In the genomic region with DNA sequence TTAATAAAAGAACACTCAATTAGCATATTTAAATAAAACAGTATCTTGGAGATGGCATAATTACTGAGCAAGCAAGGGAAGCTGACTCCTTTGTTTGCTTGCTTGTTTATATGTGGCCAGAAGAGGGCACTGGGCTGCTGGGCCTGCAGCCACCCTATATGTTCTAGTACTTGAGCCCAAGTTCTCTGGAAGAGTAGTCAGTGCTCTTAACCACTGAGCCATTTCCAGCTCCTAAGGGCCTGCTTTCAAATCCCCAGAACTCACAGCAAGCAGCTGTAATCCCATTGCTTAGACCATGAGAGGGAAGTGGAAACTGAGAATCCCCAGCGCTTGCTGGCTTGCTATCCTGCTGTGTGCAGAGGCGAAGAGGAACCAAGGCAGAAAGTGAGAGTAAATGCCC, we compare ENCODE assay signal across 11 mouse cellular contexts. TPM values are rescaled to one million over a fixed set of nuclear protein-coding genes. Genes with fewer than 3 reads are reported as not detected.
DNase-seq lines count a peak whose midpoint lies in the region; ATAC-seq and TF ChIP-seq lines count a peak whose summit lies in the region.
"Had no signal": no experiment of that assay in that cellular context is flagged by ENCODE, and none has a peak within 500 bp of the region (broad histone marks: within the 10 kb centered on the region; RNA-seq: fewer than 3 reads in every experiment).

No protein-coding gene starts in this region.

- 76% methylated on average over 2 of the region's 2 CpGs for WGBS in lung, adult 2 months
- WGBS in bone marrow, adult 2 months, result 48% methylated on average over 2 of the region's 2 CpGs

- no peak overlapping the region for H3K4me3 ChIP-seq in lung, adult 2 months (replicated peaks; ENCODE audit: extremely low read depth, low read depth, low read length)
- H3K4me3 ChIP-seq in bone marrow, adult 2 months (replicated peaks; ENCODE audit: control insufficient read depth, low read depth, low read length), result no peak overlapping the region
- H3K4me3 ChIP-seq: lung, embryonic 15.5 days; neural tube, embryonic 15.5 days had no signal

- TF ChIP-seq POLR2A in lung, adult 2 months (IDR thresholded peaks at IDR 0.05; ENCODE audit: borderline replicate concordance, extremely low read depth, low read depth, low read length), result no peak
- TF ChIP-seq POLR2A in bone marrow, adult 2 months (IDR thresholded peaks at IDR 0.05; ENCODE audit: borderline replicate concordance, control insufficient read depth, low read depth, low read length), result no peak

- peak; percentile 56 for ATAC-seq in neutrophil, adult 5-6 weeks (ENCODE audit: extremely low read depth, insufficient number of reproducible peaks, low FRiP score, poor library complexity, severe bottlenecking)

- no peak overlapping the region for H3K27ac ChIP-seq in bone marrow, adult 2 months (ENCODE audit: control insufficient read depth, insufficient read depth, low read depth, low read length, poor library complexity)
- H3K27ac ChIP-seq: lung, embryonic 15.5 days; neural tube, embryonic 15.5 days had no signal

- H3K4me1 ChIP-seq in lung, adult 2 months (ENCODE audit: control insufficient read depth, insufficient read depth, low read length), result no peaks in the 10 kb centered on the region
- no peaks in the 10 kb centered on the region; the same call in 1 of the 2 replicates for H3K4me1 ChIP-seq in bone marrow, adult 2 months (ENCODE audit: control insufficient read depth, insufficient read depth, low read length)

- peak; percentile 47 for TF ChIP-seq CTCF in lung, adult 2 months (IDR thresholded peaks at IDR 0.05; ENCODE audit: insufficient read depth, low read length)
- peak; percentile 70 for TF ChIP-seq CTCF in bone marrow, adult 2 months (IDR thresholded peaks at IDR 0.05; ENCODE audit: control insufficient read depth, insufficient read depth, low read length)

- peak; percentile 39 for DNase-seq in embryo, embryonic 10 days (ENCODE audit: low spot score)
- no peak for DNase-seq in embryo, embryonic 9.5 days (ENCODE audit: extremely low spot score)
- no peak for DNase-seq in lung, adult 2 months
- DNase-seq in lung, postnatal 14 days, result no peak
- DNase-seq in gastrocnemius, postnatal 25 days, result no peak
- DNase-seq in layer of hippocampus, adult 9-10 months (ENCODE audit: low spot score), result no peak
- DNase-seq: kidney, adult 8-10 months had no signal

RNA-seq across cellular contexts. Expression of gene Ryr1, which starts 3.7 kb away (rescaled TPM):
- polyA plus RNA-seq in lung, adult 2 months (2012; rRNA removed), result 0.10 and 10.9 TPM in 2 replicates
- 0.93 and 2.7 TPM in 2 replicates for polyA plus RNA-seq in bone marrow, adult 2 months (2011; ENCODE audit: insufficient read depth, insufficient read length, low replicate concordance, missing spikeins)
- total RNA-seq in neutrophil, adult 5-6 weeks (2017), result 0.61 and 1.0 TPM in 2 replicates
- 1,000 to 10,000 TPM; 1,331 to 1,686 TPM for total RNA-seq in gastrocnemius, postnatal 25 days (2021)

RNA-seq across cellular contexts. Expression of gene Rasgrp4, which starts 5.9 kb away (rescaled TPM):
- 15.0 and 19.7 TPM in 2 replicates for polyA plus RNA-seq in lung, adult 2 months (2012; rRNA removed)
- polyA plus RNA-seq in bone marrow, adult 2 months (2011; ENCODE audit: insufficient read depth, insufficient read length, low replicate concordance, missing spikeins), result 49.7 and 156 TPM in 2 replicates
- 108 and 138 TPM in 2 replicates for total RNA-seq in neutrophil, adult 5-6 weeks (2017)
- under 1 TPM; 0.69 to 0.72 TPM for total RNA-seq in gastrocnemius, postnatal 25 days (2021)

RNA-seq across cellular contexts. Expression of gene Fam98c, which starts 27.3 kb away (rescaled TPM):
- polyA plus RNA-seq in lung, adult 2 months (2012; rRNA removed), result 46.0 and 47.7 TPM in 2 replicates
- polyA plus RNA-seq in bone marrow, adult 2 months (2011; ENCODE audit: insufficient read depth, insufficient read length, low replicate concordance, missing spikeins), result 37.8 and 56.8 TPM in 2 replicates
- total RNA-seq in neutrophil, adult 5-6 weeks (2017), result 23.3 and 26.8 TPM in 2 replicates
- 10 to 100 TPM; 11.0 to 12.9 TPM for total RNA-seq in gastrocnemius, postnatal 25 days (2021)

RNA-seq across cellular contexts. Expression of gene Ggn, which starts 41.3 kb away (rescaled TPM):
- 1.5 and 1.9 TPM in 2 replicates for polyA plus RNA-seq in lung, adult 2 months (2012; rRNA removed)
- 0.59 TPM in 1 of 2 replicates, not detected in the other for polyA plus RNA-seq in bone marrow, adult 2 months (2011; ENCODE audit: insufficient read depth, insufficient read length, low replicate concordance, missing spikeins)
- 0.47 TPM in 1 of 2 replicates, not detected in the other for total RNA-seq in neutrophil, adult 5-6 weeks (2017)
- total RNA-seq in gastrocnemius, postnatal 25 days (2021), result under 1 TPM; 0.15 to 0.32 TPM

RNA-seq across cellular contexts. Expression of gene Spred3, which starts 41.5 kb away (rescaled TPM):
- 3.9 and 5.8 TPM in 2 replicates for polyA plus RNA-seq in lung, adult 2 months (2012; rRNA removed)
- 2.3 and 7.1 TPM in 2 replicates for polyA plus RNA-seq in bone marrow, adult 2 months (2011; ENCODE audit: insufficient read depth, insufficient read length, low replicate concordance, missing spikeins)
- total RNA-seq in neutrophil, adult 5-6 weeks (2017), result 0.58 and 0.98 TPM in 2 replicates
- total RNA-seq in gastrocnemius, postnatal 25 days (2021), result under 1 TPM; 0.77 to 0.86 TPM

Comparison
In these comparisons a context has a peak if more than half of its experiments do, and no peak if none do; other contexts are left out.
1. RNA of gene Ryr1, which starts 3.7 kb away (total RNA-seq): 1,331 to 1,686 TPM in gastrocnemius, postnatal 25 days; 0.61 to 1.0 TPM in neutrophil, adult 5-6 weeks; every median in the first group is over 100 times any median in the second.
2. RNA of gene Rasgrp4, which starts 5.9 kb away (total RNA-seq): 108 to 138 TPM in neutrophil, adult 5-6 weeks; 0.69 to 0.72 TPM in gastrocnemius, postnatal 25 days; every median in the first group is over 10 times any median in the second.